Mouse (Mus musculus): ENCODE measurements at regions not wholly inside any gene's neighbourhood (a gene's known extent, or its start where the extent isn't known, plus 50 kb on each side); places are given as distances from the start of the nearest gene placed in this dataset.

DNA sequence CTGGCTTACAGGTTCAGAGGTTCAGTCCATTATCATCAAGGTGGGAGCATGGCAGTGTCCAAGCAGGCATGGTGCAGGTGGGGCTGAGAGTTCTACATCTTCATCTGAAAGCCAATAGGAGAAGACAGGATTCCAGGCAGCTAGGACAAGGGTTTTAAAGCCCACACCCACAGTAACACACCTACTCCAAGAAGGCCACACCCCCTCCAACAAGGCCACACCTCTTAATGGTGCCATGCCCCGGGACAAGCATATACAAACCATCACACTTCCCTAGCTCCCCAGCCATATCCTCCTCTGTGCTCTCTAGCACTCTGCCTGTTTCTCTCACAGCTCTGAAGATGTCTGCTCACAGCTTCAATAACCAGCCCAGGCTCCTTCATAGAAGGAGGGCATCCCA is 61.8 kb upstream of the Ywhaq start:
- H3K27ac ChIP-seq: no peak overlapping the region
- H3K9me3 ChIP-seq (replicated peaks): no peaks in the 10 kb centered on the region
- no peak overlapping the region for H3K4me2 ChIP-seq
- no peak for ATAC-seq
- no peaks in the 10 kb centered on the region for H3K27me3 ChIP-seq (replicated peaks)
- no peaks in the 10 kb centered on the region for H3K36me3 ChIP-seq
- H3K4me1 ChIP-seq: no peaks in the 10 kb centered on the region
- no peak overlapping the region for H3K4me3 ChIP-seq
- 30% methylated on average over 1 of the region's 1 CpGs for WGBS (ENCODE audit: insufficient replicate concordance)
- H3K9ac ChIP-seq: no peak overlapping the region

DNA sequence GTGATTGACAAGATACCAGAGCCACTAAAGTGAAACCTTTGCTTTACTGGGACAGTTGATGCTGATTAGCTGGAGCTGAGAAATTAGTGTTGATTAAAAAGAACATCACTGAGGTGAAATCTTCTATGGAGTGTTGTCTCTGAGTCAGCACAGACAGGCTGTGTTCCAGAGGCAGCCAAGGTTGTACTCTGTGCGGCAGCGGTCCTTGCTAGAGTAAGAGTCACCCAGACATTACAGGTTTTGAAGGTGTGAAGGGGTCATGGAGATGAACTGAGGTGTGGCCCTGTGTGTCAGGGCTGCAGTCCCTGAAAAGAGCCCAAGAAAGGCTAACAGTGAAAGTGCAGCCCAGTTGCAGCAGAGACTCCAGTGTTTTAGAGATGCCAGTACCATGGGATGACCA is 59.1 kb upstream of the Ywhaq start:
- H3K27ac ChIP-seq: no peak overlapping the region
- no peak overlapping the region for H3K9ac ChIP-seq
- no peaks in the 10 kb centered on the region for H3K36me3 ChIP-seq
- no peaks in the 10 kb centered on the region for H3K27me3 ChIP-seq (replicated peaks)
- H3K9me3 ChIP-seq (replicated peaks): no peaks in the 10 kb centered on the region
- H3K4me2 ChIP-seq: no peak overlapping the region
- no peak for ATAC-seq
- no peak overlapping the region for H3K4me3 ChIP-seq
- 65% methylated on average over 2 of the region's 2 CpGs for WGBS (ENCODE audit: insufficient replicate concordance)
- no peaks in the 10 kb centered on the region for H3K4me1 ChIP-seq

DNA sequence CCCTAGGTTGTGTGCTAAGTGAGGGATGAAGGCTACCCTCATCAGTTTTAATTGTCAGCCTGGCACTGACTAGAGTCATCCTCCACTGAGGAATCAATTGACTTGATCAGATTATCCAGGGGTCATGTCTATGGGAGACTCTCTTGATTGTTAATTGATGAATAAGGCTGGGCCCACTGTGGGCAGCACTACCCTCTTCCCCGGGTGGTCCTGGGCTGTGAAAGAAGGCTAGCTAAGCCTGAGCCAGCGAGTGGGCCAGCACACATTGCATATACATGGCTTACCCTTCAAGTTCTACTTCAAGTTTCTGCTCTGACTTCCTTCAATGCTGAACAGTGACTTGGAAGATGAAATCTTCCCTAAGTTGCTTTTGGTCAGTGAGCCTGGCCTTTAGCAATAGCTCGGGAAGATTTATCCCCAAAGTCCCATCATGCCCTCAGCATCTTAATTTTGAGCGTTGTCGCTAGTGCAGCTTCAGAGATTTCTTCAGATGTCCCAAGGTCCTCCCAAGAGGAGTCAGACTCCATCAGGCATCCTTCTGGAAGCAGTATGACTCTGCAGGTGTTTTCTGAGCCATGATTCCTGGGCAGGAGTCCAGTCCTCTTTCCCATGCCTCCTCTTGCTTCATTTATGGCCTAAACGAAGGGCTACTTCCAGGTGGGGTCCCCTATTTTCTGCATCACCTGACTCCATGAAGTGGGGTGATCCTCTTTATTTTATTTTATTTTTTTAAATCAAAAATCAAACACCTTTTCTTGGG is 55.7 kb upstream of the Ywhaq start:
- Histone ChIP-seq H3K4me1 (no peaks in the 10 kb centered on the region), H3K9me3 (replicated peaks) (no peaks in the 10 kb centered on the region), H3K4me3 (no peak overlapping the region), H3K9ac (no peak overlapping the region), H3K4me2 (no peak overlapping the region), H3K27ac (no peak overlapping the region), H3K27me3 (replicated peaks) (no peaks in the 10 kb centered on the region), H3K36me3 (no peaks in the 10 kb centered on the region)
- no peak for ATAC-seq
- WGBS (ENCODE audit: insufficient replicate concordance): 69% methylated on average over 6 of the region's 6 CpGs

DNA sequence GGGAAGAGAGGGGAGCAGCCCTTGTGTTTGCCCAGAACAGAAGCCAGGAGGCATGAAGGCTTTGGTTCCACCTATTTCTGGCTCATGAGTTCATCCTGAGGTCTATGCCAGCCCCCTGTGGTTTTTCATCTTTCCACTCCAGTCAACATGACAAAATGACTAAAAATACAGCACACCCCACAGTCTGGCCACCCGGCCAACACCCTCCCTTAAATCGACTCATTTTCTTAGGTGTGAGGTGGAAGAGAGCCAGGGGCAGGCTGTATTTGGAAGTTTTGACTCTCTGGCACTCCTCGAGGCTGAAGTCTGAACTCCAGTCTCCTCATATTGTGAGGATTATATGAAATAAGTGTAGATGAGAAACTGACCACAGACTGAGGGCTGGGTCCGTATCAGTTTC is 55.0 kb upstream of the Ywhaq start:
- H3K9me3 ChIP-seq (replicated peaks): no peaks in the 10 kb centered on the region
- no peak overlapping the region for H3K27ac ChIP-seq
- no peaks in the 10 kb centered on the region for H3K36me3 ChIP-seq
- no peak for ATAC-seq
- H3K4me2 ChIP-seq: no peak overlapping the region
- no peaks in the 10 kb centered on the region for H3K27me3 ChIP-seq (replicated peaks)
- whole genome bisulfite sequencing (ENCODE audit: insufficient replicate concordance): 55% methylated on average over 4 of the region's 4 CpGs
- H3K4me1 ChIP-seq: no peaks in the 10 kb centered on the region
- no peak overlapping the region for H3K4me3 ChIP-seq
- no peak overlapping the region for H3K9ac ChIP-seq

DNA sequence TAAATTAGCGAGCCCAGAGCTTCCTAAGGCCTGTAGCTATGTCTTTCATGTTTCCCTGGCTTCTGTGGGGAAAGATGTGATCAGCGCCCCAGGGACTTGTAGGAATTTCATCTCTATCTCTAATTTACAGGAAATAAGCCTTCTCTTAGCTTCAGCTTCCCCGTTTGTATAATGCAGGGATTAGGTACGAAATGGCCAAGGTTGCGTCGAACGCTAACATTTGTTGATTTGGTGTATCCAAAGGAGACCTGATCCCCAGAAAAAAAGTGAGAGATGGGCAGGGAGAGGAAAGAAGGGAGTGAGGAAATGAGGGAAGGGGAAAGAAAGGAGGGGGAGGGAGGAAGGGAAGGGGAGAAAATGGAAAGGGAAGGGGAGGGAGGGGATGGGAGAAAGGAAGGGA is 54.5 kb upstream of the Ywhaq start:
- 75% methylated on average over 7 of the region's 7 CpGs for WGBS (ENCODE audit: insufficient replicate concordance)
- no peak for ATAC-seq
- Histone ChIP-seq H3K9ac (no peak overlapping the region), H3K9me3 (replicated peaks) (no peaks in the 10 kb centered on the region), H3K4me2 (no peak overlapping the region), H3K4me3 (no peak overlapping the region), H3K36me3 (no peaks in the 10 kb centered on the region), H3K27me3 (replicated peaks) (no peaks in the 10 kb centered on the region), H3K4me1 (no peaks in the 10 kb centered on the region), H3K27ac (no peak overlapping the region)

DNA sequence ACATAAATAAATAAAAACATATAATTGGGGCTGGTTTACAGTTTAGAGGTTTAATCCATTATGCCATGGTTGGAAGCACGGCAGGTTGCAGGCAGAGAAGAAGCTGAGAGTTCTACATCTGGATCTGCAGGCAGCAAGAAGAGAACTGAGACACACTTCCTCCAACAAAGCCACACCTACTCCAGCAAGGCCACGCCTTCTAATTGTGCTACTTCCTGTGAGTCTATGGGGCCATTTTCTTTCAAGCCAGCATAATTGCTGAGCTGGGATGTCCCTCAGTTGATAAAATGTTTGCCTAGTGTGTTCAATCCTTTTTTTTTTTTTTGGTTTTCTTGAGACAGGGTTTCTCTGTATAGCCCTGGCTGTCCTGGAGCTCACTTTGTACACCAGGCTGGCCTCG is 52.8 kb upstream of the Ywhaq start:
- H3K36me3 ChIP-seq: no peaks in the 10 kb centered on the region
- 71% methylated on average over 3 of the region's 3 CpGs for WGBS (ENCODE audit: insufficient replicate concordance)
- H3K27me3 ChIP-seq (replicated peaks): no peaks in the 10 kb centered on the region
- no peak overlapping the region for H3K4me3 ChIP-seq
- H3K9me3 ChIP-seq (replicated peaks): no peaks in the 10 kb centered on the region
- no peak for ATAC-seq
- H3K27ac ChIP-seq: no peak overlapping the region
- no peaks in the 10 kb centered on the region for H3K4me1 ChIP-seq
- H3K9ac ChIP-seq: no peak overlapping the region
- no peak overlapping the region for H3K4me2 ChIP-seq

All from liver, embryonic 12.5 days (tissue).